Mouse (Mus musculus): ENCODE data around the gene 1110065P20Rik.

1110065P20Rik gene

GRCm38 (mm10) chr4:124850933-124851658, at the start of gene 1110065P20Rik:
1110065P20Rik (minus strand) TSS chr4:124851196.
- DNase-seq (ENCODE audit: low spot score), result peak; percentile 74

GRCm38 (mm10) chr4:124899906-124900305, 48.9 kb upstream of the 1110065P20Rik start:
- DNase-seq (ENCODE audit: low spot score), result no peak

- no peak for DNase-seq (ENCODE audit: low spot score)
Observed at GRCm38 (mm10) chr4:124898428-124898827, 47.4 kb upstream of the 1110065P20Rik start.

DNA sequence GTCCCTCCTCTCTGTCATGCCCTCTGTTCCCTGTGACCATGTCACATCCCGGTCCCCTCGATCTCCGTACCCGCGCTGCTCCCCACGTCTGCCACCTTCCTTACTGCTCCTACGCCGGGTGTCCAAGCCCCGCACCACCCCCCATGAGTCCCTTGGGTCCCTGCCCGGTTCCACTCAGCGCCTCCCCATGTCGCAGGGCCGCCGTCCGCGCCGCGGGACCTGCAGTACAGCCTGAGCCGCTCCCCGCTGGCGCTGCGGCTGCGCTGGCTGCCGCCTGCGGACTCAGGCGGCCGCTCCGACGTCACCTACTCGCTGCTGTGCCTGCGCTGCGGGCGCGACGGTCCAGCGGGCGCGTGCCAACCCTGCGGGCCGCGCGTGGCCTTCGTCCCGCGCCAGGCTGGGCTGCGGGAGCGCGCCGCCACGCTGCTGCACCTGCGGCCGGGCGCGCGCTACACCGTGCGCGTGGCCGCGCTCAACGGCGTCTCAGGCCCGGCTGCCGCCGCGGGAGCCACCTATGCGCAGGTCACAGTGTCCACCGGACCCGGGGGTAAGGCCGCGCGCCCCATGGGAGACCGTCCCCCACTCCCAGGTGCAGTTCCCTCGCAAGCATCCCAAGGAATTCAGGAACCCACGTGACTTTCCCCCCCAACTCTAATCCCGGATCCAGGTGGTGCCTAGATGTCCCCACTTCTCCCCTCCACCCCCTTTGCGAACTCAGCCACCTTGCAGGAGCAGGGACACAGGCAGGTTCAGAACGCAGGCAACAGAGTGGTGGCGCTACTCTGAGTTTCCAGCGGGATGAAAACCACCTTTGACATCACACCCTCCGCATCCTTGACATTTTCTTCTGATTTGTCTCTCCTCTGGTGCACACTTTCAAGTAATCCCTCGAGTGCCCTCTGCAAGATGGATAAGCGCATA, 43.8 kb upstream of the 1110065P20Rik start:
- DNase-seq (ENCODE audit: low spot score), result no peak

DNA sequence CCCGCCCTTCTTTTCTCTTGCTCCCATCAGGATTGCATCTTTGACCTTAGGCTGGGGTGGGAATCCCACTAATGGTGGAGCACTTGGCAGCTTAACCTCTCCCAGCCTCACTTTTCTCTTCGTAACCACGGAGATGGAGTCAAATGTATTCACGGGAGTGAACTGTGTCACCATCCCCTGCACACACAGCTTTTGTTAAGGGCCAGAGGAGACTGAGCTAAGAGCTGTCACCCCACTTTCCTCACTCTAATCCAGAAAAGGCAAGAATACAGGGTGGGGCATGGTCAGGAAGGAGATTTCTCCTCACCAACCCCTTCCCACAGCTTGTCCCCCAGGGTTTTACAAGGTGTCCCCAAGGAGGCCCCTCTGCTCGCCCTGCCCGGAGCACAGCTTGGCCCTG, 42.8 kb upstream of the 1110065P20Rik start:
- DNase-seq (ENCODE audit: low spot score), result no peak

DNA sequence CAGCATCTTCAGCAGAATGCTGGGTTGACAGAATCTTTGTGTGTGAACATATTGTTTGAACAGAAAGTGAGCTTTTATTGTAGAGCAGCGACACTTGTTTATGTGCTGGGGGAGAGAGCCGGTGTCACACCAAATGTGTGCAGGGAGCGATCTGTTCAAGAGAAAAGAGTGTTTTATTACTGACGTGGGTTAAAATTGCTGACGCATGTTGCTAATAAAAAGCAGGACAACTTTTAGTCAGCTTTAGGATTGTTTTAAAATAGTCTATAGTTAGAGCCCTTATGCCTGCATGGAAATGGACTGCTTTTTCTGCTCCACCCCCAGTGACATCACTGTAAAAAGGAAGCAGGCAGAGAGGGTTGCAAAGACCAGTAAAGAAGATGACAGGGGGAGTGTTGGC, 39.8 kb upstream of the 1110065P20Rik start:
- no peak for DNase-seq (ENCODE audit: low spot score)

DNA sequence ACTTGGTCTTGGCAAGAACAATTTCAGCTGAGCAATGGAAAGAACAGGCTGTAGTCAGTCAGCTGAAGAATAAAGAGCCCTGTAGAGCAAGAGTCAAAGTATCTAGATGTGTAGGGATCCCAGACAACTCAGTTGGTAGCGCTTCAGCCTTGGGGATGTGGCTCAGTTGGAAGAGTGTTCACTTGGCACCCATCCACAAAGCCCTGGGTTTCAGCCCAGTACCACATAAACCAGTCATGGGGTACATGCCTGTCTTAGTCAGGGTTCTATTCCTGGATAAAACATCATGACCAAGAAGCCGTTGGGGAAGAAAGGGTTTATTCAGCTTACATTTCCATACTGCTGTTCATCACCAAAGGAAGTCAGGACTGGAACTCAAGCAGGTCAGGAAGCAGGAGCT, 38.9 kb upstream of the 1110065P20Rik start:
- DNase-seq (ENCODE audit: low spot score), result no peak

DNA sequence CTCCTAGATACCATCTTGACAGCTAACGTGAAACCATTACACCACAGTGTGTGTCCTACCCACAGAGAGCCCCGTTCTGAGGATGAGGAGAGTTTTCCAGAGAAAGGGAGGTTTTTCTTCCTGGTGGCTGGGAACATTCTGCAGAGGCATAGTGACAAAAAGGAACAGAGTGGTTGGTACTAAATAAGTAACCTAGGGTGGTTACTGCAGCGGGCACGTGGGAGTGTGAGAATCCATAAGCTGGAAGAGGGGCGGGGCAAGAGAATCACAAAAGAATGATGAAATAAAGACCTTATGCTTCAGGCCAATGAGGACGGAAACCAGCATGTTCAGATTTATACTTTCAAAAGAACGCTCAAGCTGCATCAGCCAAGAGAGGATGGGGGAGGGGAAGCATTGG, 37.7 kb upstream of the 1110065P20Rik start:
- DNase-seq (ENCODE audit: low spot score), result no peak

DNA sequence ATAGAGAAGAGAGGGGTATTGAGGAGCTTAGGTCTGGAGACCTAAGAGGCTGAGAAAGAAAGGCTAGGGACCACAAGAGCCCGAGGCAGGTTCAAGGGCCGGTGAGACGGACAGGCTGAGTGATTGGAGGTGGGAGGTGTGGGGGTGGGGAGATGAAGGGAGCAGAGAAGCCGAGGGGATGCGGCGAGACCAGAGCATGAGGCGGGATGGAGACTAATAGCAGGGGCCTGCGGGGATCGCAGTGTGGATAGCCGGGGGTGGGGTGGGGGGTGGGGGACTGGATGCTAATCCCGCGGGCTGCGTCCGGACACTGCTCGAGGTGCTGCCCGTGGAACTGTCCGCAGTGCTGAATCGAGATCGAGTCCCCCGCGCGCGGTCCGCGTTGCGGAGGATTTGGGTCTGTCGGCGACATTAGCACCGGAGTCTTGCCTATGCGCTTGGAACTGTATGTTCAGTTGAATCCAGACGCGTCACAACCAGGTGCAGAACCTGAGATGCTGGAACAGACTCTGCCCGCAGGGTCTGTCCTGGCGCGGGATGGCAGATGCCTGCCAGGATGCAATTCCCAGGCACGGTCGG, 31.2 kb upstream of the 1110065P20Rik start:
- DNase-seq (ENCODE audit: low spot score), result no peak

- no peak for DNase-seq (ENCODE audit: low spot score)
Observed at GRCm38 (mm10) chr4:124881341-124881908, 30.4 kb upstream of the 1110065P20Rik start.

DNA sequence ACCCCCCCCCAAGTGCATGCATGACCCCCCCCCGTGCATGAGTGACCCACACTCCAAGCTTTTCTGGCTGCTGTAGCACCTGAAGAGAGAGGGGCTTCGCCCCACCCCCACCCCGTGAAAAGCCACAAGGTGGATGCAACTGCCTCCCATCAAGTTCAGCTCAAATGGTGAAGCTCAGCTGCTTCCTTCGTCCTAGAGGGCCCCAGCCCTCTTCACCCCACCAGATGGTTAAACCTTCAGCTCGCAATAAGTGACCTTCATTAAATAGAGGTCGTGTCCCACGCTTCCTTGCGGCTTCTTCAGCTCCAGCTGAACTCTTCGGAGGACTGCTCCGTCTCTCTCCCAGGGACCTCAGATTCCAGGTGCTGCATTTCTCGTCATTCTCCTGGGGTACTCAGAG, 29.6 kb upstream of the 1110065P20Rik start, which contains the start of gene Epha10:
Gene Epha10, plus strand, starts transcription at position 301 of the 400 bp plus-strand sequence.
- DNase-seq (ENCODE audit: low spot score), result no peak

DNA sequence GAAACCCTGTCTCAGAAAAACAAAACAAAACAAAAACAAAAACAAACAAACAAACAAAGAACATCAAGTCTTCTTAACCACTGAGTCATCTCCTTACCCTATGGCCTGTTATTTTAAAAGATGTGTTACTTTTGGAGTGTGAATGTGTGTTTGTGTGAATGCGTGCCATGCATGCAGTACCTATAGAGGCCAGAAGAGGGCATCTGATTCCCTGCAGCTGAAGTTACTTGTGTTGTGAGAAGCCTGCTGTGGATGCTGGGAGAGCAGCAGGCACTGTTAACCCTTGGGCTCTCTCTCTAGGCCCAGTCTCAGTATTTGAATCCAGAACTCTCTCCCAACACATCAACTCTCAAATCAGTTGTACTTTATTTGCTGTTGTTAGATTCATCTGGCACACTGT, 21.7 kb upstream of the 1110065P20Rik start:
- DNase-seq (ENCODE audit: low spot score), result no peak

DNA sequence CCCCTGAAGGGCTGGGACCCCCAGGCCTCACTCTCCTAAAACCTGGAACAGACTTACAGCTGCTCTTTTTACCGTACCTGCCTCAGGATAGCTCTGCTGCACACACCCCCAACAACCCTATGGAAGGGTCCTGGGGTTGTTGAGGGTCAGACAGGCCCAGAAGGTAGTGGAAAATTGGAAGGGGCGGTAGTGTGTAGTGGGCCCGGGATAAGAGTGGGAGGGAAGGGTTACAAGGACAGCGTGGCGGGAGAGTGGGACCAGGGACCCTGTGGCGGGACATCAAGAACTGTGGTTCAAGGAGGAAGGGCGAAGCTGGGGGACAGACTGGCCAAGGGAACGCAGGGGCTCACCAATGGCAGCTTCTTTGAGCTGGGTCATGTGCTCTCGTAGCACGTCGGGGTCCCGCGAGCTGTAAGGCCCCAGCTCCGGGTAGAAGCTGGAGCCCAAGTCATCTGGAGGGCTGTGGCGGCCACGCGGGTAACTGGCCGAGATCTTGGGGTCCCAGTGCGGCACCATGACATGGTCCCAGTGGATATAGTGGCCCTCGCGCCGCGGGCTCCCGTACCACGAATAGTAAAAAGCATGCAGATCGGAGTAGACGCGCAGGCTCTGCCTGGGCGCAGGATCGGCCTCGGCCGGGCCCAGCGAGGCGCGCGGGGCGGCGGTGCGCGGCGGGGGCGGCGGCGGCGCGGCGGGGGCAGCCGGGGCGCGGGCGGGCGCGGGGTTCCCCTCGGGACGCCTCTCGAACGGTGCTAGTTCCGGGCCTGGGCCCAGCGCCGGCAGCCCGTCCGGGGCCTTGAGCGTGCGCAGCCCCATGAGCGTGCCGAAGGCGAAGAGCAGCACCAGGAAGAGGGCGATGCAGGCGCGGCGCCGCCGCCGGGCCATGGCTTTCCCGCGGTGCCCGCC, 10.5 kb upstream of the 1110065P20Rik start, which contains the start of gene Maneal:
Gene Maneal, minus strand, starts transcription at position 889 of the 906 bp plus-strand sequence.
- DNase-seq (ENCODE audit: low spot score), result no peak

GRCm38 (mm10) chr4:124860446-124860845, 9.4 kb upstream of the 1110065P20Rik start:
- peak; percentile 11 for DNase-seq (ENCODE audit: low spot score)

- no peak for DNase-seq (ENCODE audit: low spot score)
Observed at GRCm38 (mm10) chr4:124858370-124858769, 7.4 kb upstream of the 1110065P20Rik start.

DNA sequence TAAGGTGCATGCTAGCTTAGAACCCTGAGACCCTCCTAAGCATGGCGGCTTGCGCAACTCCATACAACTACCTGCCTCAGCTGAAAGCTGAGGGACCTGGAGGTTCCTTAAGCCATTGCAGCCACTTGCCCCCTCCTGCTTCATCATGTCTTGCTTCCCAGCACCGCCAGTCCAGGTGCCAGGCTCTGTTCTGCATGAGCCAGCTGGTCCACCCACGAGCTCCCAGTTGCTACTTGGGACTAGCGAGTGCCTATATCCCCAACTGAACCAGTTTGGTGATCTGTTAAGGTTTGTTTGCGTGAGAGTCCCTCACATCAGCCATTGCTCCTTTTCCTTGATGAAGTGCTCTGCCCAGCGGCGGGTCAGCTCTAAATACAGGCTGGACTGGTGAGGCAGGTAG, 5.3 kb upstream of the 1110065P20Rik start:
- no peak for DNase-seq (ENCODE audit: low spot score)

DNA sequence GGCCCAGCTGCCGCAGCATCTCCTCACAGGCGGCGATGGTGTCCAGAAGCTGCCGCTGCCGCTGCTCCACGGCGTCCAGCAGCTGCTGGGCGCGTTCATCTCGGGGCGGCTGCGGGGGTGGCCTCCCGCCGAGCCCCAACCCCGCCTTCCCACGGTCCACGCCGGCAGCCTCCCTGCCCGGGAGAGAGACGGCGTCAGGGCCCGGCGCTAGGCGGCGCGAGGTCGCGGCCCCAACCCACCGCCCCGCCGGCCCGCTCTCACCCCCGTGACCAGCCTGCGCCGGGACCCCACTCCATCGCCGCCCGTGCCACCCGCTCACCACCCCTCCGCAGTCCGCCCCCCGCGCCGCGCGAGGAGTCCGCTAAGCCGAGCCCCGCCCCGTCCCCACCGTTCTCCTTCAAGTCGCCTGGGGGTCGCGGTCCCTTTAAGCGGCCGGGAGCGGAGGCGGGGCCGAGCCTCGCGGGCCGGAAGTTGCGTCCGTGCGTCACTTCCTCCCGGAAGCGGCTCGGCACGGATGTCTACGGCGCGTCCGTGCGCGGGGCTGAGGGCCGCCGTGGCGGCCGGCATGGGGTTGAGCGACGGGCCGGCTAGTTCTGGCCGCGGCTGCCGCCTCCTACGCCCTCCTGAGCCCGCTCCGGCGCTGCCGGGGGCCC, 609 bp downstream of the 1110065P20Rik start, which contains the start of gene Yrdc:
Gene Yrdc, plus strand, starts transcription at position 419 of the 653 bp plus-strand sequence.
- peak; percentile 90 for DNase-seq (ENCODE audit: low spot score)

DNA sequence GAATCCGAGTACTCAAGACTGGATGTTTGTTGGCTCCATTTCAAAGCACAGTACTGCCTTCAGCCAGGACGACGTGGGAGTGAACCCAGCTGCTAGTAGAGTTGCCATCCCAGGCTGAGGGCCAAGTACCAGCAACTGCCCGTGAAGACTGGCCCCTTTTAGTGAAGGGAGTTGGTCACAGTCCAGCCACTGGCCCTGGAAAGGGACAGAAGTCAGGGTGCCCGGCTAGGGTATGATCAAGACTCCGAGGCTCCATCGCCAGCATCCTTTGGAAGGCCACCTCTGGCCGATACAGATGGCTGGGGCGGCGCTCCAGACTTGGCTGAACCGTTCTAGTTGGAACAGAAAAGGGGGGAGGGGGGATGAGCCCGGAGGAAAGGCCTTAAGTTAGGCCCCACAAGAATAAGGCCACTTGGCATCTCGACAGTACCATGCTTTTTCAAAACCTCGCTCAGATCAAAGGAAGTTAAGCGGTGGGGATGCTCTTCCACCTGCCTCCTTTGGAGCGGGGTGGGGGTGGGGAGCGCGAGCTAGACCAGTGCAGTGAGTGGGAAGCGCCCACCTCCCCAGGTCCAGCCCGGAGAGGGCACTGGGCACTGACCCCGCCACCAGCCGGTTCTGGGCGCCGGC, 1.2 kb downstream of the 1110065P20Rik start:
- DNase-seq (ENCODE audit: low spot score), result peak; percentile 9

DNA sequence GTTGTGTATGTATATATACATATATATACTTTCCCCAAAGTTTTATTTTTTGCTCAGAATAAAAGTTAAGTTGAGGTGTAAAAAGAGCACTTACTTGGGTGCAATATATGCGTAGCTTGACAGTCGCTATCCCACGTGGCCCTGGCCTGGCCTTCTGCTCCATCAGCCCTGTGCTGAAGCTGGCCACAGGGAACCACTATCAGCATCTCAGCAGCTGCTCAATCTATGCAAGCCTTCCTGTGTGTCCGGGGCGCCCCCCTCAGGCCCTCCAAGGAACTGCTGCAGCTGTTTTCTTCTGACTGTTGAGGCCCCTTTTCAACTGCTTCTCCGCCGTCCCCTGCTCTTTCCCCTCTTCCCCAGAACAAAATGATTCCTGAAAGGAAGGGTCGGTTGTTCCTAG, 3.4 kb downstream of the 1110065P20Rik start:
- peak; percentile 77 for DNase-seq (ENCODE audit: low spot score)

GRCm38 (mm10) chr4:124843493-124843892, 7.5 kb downstream of the 1110065P20Rik start:
- DNase-seq (ENCODE audit: low spot score), result peak; percentile 24

Measured in T-cell, adult 2 months (primary cell).